Mouse (Mus musculus): Measurements from ENCODE around the gene Kmo.

Kmo gene

DNA sequence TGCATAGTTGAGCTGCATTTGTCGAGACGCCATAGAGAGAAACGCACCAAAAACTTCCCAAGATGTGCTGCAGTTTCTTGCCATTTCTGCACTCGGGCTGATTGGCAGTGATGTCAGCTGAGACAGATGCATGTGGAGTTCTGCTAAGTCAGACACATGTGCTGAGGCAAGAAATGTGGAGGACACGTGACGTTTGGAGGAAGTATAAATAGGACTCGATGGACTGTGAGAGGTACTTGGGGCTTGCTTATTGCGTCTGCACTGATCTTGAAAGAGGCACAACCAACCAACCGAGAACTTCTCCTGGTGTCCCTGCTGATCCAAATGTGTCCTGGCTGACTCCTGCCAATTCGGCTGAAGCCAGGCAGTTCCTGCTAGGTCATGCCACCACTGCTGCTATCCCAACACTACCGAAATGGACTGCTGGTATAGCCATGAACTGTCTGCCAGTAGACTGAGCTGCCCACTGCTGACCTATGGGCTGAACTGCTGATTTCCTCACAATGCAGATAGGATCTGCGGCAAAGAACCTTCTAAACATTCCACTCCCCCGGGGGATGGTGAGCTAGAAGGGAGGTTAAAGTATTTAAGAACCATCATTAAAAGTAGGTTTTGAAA is at the start of gene Kmo:
TSS of gene Kmo (plus strand) at position 568 of the 618 bp plus-strand sequence.
- no peak for DNase-seq (ENCODE audit: low spot score)

DNA sequence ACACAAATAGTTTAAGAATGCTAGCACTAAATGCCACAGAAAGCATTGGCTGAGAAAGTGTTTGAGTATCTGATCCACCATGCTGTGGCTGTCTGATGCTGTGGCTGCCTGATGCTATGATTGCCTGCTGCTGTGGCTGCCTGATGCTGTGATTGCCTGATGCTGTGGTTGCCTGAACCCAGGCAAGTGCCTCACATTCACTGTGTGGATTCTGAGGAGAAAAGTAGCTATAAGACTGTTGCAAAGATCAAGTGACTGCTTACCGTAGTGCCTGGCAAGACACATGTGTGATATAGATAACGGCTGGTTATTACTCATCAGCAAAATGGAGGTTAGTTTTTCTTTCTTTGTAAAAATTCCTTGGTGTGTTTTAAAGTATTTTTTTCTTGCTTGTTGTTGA is 46.1 kb upstream of the Kmo start:
- DNase-seq (ENCODE audit: low spot score) = no peak

DNA sequence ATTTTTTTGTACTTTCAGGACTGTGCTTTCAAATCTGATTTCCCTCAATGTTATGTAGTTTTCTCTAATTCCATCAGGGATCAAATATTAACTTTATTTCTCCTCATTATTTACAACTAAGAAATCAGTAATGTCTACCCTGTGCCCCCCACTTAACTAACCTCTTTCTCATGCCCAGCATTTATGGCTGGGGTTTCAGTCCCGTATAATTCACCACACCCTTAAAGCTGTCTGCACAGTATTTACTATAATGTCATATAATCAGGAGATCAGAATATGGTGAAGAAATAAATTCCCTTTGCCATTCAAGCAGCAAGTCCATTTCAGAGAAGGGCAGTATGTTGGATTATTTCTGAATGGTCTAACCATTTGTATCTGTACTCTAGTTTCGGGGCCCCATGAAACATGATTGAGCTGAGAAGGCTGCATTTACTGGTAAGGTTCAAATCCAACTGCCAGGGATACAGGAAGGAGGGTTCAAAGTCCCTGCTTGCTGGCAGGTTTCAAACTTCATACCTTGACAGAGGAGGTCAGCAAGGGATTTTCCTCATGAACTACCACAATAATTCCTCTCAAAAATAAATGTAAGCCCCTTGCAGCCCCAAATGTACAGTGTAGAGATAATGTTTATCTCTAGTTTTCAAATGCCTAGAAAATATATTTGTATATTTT is 41.6 kb upstream of the Kmo start:
- no peak for DNase-seq (ENCODE audit: low spot score)

DNA sequence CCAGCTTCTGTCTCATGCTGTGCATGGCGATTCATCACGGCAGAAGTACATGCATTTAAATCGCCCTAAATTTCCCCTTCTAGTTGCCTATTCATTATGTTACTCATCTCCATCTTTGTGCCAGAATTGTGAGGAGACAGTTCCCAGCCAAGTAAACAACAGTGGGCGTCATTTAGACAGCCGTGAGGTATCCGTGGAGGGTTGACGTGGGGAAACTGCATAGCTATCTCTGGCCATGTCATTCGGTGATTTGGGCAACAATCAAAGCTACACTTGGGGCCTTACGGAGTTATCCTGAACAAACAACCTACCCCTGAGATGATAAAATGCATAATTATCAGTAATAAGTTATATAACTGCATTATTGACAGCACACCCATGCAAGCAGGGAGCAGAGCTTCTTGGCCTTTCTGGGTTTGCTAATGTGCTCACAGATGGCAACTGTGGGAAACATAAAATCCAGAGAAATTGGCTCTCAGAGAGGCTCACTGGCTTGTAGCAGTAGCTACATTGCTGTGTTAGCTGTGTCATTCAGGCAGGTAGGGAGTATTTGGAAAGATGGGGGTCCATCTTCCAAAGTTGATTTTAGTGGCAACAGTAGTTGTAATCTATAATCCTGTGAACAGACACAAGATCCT is 40.5 kb upstream of the Kmo start:
- DNase-seq (ENCODE audit: low spot score) = no peak

DNA sequence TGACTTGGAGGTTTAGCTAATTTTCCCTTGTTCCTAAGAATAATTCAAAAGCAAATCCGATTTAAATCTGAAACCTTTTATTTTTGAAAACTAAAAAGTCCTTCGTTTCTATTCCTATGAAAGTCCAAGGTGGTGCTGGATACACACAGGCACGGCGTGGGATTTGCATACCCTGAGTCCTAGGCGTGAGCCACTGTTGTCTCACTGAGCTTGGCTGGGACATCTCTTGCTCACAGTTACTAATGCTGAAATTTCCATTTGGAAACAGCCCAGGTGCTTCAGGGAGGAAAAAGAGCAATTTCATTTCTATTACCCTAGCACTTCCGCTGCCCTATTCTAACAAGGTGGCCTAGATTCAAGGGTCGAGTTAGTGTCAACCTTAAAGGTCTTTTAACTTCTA is 39.8 kb upstream of the Kmo start:
- DNase-seq (ENCODE audit: low spot score) = no peak

DNA sequence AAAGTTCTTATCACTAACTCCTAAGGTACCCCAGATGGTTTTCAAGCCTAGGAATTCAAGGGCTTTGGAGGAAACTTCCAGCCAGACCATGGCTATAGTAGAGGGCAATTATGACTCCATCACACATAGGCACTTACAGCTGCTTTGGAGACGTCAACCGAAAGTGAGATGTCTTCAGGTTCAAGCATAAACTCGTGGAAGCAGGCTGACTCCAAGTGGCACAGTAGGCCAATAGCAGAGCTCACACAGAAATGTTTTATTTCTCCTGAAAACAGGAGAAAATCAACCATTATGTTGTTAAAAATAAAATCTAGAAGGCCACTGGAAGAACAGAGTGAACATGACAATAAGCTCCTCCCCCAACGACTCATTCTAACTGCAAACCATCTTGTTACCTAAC is 37.4 kb upstream of the Kmo start:
- DNase-seq (ENCODE audit: low spot score) = no peak

DNA sequence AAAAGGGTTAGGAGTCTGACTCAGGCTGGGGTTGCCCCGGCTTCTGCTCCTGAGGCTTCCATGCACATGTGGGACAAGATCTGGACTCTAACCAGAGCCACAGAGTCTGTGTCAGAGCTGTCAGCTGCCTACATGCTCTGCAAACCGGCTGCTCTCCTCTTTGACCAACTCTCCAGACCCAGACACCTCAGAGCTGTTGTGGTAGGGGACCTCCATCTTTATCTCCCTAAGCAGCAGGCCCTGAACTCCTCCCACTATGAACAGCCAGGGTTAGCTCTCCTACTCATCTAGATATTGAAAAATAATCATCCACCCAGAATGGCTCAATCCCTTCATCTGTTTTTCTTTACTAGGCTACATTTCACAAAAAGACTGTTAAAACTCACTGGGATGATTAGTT is 34.9 kb upstream of the Kmo start:
- no peak for DNase-seq (ENCODE audit: low spot score)

DNA sequence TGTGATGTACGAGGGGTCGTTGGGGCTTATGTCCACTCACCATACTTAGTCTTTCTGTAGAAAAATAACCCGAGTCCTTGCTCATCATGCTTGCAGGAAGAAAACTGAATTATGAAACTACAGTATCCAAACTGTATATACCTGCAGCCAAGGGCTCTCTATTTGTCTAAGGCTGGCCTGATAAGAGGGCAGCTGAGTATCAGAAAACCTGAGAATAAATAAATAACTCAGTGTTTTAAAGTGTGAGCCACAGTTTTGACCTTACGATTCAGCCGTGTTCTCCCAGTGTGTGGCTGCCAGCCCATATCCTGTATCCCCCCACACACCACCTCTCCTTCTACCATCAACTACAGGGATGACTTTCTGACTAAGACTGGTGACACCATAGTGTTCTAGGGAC is 33.5 kb upstream of the Kmo start:
- DNase-seq (ENCODE audit: low spot score) = no peak

DNA sequence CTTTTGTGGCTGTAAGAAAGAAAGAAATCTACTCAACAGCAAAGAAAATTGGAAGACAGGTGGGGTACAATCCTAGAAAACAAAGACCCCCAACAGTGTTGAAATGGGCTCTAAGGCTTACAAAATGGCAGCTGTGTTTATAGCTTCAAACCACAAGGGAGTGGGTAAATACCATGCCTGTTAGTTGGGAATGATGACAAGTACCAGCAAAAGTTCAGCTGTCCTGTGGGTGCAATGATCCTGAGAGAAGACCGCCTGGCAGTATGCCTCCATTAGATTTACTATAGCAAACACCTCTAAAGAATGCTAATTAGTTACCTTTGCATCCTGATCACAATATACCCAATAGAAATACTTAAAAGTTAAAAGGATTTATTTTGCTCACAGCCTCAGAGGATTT is 27.3 kb upstream of the Kmo start:
- no peak for DNase-seq (ENCODE audit: low spot score)

DNA sequence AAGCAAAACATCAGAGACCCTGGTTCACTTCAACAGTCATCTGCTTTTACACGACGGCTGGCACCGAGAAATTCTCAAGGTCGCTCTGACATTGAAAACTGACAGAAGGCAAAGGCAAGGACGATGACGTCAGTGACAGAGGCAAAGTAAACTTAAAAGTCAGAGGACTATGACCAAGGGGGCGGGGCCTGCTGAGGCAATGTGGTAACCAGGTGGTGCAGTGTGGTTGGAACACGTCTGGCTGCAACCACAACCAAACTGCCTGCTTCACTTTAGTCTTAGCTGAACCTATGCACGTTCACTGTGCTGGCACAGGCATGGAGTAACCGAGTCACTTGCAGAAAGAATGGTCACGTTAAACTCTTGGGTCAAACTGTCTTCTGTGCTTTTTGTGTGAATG is 17.9 kb upstream of the Kmo start:
- no peak for DNase-seq (ENCODE audit: low spot score)

DNA sequence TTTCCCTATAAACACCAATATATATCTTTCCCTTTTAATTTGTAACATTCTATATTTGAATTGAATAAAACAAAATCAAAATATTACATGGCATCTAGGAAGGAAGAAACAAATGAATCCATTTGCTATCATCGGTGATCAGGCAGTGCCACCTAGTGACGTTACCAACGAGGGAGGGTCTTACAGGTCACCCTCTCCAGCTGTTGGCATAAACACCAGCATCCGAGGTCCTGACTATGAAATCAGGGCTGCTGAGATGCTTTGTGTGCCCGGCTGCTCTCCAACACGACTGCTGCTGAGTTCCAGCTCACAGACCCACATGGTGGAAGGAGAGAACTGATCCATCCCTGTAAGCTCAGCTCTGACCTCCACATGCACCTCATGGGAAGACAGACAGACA is 16.8 kb upstream of the Kmo start:
- no peak for DNase-seq (ENCODE audit: low spot score)

DNA sequence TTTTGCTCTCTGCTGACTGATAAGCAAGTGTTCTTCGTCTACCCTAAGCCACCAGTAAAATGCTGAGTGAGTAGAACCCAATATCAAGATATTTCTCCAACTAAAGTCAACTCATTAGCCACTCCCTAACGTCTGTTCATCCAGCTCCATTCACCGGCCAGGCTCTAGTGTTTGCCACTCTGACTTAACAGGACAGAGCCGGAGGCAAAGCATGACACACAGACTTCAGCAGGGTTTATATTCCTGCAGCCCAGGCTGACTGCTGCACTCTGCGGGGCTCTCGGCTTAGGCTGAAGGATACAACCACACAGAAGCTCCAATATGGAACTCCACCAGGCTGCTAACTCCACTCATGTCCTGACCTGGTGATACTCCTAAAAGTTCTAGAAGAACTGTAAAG is 12.9 kb upstream of the Kmo start:
- no peak for DNase-seq (ENCODE audit: low spot score)

DNA sequence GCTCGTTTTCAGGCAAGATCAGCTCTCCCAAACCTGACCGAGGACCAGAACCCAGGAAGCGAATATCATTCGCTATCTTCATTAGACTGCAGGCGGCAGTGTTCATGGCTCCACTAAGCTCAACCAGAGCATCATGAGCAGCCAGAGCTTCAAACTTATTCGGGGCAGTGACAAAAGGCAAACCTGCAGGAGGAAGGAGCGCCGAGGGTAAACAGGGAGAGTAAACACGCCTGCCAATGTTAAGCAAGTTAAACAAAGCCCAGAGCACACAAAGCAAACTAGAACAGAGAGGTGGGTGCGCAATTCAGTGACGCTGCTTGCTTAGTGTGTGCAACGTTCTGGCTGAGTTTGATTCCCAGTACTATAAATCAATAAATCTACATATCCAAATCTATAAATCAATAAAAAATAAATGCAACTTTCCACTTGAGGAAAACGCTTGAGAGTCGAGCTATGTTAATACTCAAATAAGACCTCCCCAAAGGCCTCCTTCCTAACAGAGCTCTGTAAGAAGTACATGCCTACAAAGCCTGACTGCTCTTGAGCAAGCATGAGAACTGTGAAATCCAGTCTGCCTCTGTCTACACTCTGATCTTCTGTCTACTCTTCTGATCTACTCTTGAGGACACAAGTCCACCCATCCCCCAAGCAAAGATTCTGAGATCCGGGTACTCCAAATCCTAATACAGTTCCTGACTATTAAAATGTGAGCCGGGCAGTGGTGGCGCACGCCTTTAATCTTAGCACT is 12.2 kb upstream of the Kmo start:
- DNase-seq (ENCODE audit: low spot score) = no peak

DNA sequence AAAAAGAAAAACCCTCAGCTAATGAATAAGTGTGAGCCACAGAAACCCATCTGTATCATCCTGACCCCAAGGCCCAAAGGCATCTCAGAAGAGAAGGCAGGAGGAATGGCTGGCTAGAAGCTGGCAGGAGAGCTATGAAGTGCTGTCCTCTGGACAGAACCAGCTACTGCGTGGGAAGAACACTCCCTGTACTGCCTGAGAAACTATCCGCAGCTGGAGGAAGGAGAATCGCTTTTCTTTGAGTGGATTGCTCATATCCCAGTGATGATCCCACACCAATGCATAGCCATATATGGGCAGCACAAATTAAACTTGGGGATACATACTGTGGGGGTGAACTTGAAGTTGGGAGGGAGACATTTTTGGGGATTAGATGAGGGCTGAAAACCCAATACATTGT is 11.5 kb upstream of the Kmo start:
- no peak for DNase-seq (ENCODE audit: low spot score)

DNA sequence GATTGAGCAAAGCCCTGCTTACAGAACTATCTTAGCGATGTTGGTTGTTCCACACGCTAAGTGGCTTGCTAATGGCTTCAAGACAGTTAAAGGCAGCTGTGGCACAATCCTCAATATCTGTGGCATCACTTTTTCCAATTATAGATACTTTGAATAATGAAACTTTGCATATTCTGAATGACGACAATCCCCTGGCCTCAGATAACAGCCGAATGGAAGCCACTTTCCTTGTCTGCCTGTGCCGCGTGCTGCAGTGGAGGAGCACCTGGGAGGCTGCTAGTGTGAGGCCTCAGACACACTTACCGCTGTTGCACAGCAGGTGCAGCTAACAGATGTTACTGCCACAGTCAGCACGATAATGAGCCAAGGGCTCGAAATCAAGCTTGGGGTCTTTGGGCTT is 5.2 kb upstream of the Kmo start:
- DNase-seq (ENCODE audit: low spot score) = no peak

DNA sequence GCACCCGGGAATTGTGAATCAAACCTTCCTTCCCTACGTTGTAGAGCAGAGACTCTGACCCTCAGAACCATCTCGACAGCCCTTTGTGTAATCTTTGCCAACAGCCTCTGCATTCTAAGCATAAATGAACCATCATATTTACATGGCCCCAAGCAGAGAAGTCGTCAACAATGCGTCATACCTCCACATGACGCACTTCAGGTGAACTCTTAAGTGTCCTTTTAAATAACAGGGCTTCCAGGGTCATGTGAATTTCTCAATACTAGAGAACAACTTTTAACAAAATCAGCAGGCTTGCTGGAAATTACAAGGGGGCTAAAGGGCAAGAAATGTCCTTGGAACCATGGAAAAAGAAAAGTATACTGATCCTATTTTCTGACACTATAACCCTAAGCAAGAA is 3.5 kb downstream of the Kmo start:
- no peak for DNase-seq (ENCODE audit: low spot score)

DNA sequence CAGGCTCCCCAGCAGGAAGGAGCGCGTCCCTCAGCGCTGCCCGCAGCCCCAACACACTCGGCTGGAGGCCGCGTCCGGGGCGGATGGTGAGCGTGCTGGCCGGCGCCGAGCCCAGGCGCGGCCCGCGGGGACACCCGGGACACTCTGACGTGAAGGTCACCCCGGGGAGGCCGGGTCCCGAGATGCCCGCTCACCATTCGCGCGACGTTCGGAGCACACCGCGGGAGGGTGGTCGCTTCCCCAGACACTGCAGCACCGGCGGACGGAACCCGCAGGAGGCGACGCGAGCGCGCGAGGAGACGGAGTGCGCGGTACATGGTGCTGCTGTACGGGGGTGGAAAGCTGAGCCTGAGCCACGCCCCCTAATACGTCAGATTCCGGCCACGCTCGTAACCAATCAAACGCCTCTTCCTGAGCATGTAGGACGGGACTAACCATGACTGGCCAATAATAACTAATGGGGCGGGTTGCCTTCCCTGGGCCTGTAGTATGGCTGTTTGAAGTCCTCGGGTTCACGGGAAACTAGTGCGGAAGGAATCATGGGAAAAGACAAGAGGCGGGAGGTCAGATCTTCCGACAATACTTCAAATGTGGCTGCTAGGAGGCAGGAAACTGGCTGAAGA is 5.2 kb downstream of the Kmo start, which contains the start of gene Fh1:
TSS of gene Fh1 (minus strand) at position 379 of the 623 bp plus-strand sequence.
- DNase-seq (ENCODE audit: low spot score) = peak; percentile 89

DNA sequence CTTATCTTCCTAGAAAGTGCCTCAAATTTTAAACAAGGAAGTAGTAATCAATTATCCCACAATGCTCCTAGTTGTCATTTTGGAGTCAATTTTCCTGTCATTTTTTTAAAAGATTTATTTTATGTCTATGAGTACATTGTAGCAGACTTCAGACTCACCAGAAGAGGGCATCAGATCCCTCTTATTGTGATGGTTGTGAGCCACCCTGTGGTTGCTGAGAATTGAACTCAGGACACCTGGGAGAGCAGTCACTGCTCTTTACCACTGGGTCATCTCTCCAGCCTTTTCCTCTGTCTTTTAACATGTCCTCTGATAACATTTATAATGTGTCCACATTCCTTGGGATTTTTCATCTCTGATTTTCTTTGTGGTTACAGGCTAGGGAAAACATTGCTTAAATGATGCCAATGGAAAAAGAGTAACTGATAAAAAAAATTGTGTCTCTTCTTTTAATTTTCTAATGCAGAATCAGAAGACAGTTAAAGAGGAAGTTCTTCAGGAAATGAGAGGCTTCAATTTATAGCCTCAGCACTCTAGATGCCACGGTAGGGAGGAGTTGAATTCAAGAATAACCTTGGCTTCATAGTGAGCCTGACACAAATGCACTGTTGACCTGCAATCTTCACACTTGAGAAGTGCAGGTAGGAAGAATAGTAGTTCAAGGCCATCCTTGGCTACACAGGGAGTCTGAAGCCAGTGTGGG is 6.0 kb downstream of the Kmo start:
- no peak for DNase-seq (ENCODE audit: low spot score)

DNA sequence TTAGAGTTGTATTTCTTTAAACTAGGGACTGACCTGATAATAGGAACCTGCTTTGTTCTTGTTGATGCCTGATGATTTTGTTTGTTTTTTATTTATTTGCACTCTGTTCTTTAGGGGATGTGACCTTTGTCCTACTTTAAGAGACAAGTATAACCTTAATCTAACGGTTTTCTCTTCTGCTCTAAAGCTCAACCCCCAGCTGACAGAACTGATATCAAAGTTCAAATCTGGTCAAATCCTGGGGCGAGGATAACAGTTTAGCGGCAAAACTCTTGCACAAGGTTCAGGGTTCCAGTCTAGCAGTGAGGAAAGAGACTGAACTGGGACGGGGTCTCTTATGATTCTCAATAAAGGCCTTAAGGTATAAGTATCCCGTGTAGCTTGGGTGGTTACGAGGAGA is 9.1 kb downstream of the Kmo start:
- no peak for DNase-seq (ENCODE audit: low spot score)

DNA sequence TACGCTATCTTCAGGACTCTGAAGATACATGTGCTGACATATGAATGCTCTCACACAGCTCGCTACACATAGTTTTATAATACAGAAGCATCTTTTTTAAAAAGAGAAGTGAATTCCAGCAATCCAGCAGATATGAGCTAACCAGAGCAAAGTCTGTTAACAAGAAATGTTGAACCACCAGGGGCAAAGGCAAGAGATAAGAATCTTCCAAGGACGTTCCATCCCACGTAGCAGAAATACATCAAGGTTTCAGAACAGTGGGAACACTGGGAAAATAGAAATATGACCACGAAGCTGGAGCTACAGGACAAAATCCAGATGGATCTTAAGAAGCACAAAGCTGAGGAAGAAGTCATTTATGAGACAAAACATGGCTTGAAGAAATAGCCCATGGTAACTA is 10.2 kb downstream of the Kmo start:
- DNase-seq (ENCODE audit: low spot score) = no peak

DNA sequence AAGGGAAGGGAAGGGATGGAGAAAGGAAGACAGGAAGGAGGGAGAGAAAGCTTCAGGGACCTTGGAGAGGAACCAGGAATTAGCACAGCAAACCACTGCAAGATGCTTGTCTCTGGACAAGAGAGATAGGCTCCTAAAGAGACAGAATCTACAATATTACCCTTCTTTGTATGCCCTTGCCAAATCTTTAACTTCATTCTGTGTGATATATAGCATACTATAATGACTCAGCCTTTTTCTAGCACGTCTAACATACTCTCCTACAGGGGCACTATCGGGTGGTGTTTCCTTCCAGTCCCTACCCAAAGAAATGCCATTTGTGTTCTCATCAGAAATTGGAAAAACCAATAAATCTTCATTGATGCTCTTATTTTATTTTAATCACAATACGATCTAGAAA is 10.9 kb downstream of the Kmo start:
- DNase-seq (ENCODE audit: low spot score) = no peak

DNA sequence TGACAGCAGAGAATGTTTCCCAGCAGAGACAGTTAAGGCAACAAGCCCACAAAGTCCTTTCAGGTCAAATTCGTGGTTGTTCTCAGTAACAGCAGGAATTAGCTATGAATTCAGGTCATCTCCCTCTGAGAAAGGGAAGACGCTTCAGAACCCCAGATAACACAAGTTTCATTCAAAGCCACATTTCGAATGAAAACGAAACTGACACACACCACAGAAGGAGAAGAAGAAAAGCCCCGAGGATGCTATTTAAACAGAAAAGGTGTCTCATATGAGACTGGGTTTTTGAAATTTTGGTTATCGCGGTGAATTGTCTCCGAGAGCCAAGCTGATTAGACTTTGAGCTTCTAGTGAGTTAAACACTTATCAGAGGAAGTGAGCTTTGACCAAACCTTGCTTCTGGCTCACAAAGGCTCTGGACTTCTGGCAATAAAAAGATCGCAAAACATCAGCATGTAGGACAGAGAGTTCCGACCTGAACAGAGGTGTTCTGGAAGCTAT is 11.6 kb downstream of the Kmo start:
- DNase-seq (ENCODE audit: low spot score) = no peak

All from ovary, postnatal 10 days (tissue).